Mouse (Mus musculus) T-cell, adult 2 months (primary cell): Measurements from ENCODE around the gene Sec24c.

Experiments
- DNase-seq: peaks from one replicate; pipeline ENCODE4 v3.0.0; 2022; ENCODE audit warnings: low spot score

The Sec24c gene

GRCm38 (mm10) chr14:20735892-20736390 lies 61.8 kb downstream of the Sec24c start:
- no peak for DNase-seq

- peak; percentile 22 for DNase-seq
These were observed 63.2 kb downstream of the Sec24c start for GRCm38 (mm10) chr14:20737306-20737705.

GRCm38 (mm10) chr14:20738511-20738910 lies 64.4 kb downstream of the Sec24c start:
- no peak for DNase-seq

- no peak for DNase-seq
These were observed 67.2 kb downstream of the Sec24c start for GRCm38 (mm10) chr14:20741301-20741700.

- DNase-seq, result no peak
These were observed 69.5 kb downstream of the Sec24c start for GRCm38 (mm10) chr14:20743614-20744013.
